Mouse (Mus musculus) layer of hippocampus, adult 11-12 months (tissue): ENCODE measurements around the gene Cdkal1.

Experiments
- DNase-seq: peaks from one replicate; pipeline ENCODE4 v3.0.0; 2022; ENCODE audit warnings: low spot score

Gene Cdkal1

DNA sequence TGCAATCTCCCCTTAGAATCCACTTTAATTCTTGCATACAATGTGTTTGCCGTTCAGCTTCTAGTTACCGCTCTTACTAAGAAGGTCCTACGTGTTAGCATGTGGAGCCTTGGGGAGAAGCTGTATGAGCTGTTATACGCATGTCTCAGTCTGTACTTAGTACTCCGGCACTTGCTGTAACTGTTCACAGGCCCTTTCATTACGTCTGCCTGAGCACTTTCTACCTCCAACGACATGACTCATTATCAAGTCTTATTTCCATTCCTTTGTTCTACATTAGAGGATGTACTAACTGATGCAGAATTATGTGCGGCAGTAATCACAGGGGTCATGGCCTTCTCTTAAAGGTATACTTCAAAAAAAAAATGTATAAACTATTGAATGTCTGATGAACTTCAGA lies 89.1 kb downstream of the Cdkal1 start:
- DNase-seq: no peak

DNA sequence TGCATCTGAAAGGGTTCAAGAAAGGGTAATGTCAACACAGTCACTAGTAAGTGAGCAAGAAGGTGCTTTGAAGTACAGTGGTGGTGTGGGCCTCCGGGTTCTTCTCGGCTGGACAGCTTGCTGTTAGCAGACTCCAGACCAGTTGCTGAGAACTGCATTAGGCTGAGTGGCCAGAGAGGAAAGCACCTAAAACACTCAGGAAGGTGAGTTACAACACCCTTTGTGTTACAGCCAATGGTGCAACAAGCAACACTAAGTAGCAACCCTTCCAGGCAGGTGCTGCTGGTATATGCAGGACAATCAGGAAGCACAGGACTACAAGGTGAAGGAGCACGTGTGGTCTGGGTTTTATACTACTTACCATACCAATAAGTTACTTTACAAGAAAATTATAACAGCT lies 90.2 kb downstream of the Cdkal1 start:
- DNase-seq: no peak

DNA sequence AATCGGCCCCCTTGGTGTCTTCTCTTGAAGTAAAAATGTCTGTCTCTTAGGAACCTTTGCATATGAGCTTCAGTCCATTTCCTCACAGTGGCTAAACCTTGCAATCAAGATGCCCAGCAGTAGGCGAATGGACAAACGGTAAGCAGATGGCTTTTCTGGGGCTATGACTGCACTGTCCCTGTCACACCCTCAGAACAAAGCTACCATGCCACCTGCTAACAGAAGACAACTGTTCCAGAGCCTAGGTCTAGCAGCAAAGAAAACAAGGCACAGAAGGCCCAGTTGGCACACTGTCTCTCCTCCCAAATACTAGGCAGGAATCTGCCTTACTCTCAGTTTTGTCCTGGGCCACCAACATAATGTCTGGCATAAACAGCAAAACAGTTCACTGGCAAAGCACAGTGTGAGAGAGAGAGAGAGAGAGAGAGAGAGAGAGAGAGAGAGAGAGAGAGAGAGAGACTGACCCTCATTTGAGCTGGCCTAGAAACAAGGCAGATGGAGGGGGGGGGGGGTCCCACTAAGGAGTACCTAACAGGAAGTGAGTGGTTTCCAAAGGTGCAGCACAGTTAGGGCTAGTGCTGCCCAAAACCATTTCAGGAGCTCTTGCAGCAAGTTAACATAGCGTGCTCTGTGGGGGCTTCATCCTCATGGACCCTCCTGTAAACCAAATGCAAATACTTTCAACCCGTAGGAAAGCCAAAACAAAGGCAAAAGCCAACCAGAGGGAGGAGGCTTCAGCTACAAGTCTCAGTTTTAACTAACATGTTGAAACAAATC lies 95.6 kb downstream of the Cdkal1 start:
- DNase-seq: peak; percentile 29

DNA sequence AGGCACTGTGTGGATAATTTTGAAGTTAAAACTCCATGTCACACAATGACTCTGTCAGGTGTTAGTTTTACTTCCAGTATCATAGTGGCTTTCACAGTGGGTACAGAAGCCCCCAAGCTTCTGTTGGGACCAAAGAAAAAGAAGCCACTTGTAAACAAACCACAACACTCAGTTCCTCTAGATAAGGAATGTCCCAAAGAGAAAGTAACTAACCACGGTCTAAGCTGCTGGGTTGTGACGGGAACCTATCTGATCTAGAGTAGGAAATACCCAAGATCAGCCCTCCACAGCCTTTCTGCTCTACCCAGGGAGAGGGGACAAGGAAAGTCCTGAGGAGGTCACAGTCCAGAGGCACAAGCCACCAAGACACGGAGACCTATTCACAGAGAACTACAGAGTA lies 99.4 kb downstream of the Cdkal1 start:
- DNase-seq: no peak

DNA sequence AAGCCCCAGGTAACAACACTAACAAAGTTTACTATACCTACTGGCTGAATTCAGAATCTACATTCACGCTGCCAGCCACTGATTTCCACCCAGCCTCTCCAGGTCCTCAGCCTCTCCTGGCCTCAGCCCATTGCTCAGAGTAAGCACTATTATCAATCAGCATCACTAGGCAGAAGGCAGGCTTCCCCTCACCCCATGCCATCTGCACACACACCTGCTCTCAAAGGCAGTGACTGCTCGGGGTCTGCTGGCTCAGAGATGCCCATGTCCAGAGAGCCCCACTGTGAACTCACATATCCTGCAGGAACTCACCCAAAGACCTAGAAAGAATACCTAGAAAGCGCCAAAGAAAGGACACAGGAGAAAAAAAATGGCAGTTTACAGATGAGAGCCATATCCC lies 102.2 kb downstream of the Cdkal1 start:
- no peak for DNase-seq

DNA sequence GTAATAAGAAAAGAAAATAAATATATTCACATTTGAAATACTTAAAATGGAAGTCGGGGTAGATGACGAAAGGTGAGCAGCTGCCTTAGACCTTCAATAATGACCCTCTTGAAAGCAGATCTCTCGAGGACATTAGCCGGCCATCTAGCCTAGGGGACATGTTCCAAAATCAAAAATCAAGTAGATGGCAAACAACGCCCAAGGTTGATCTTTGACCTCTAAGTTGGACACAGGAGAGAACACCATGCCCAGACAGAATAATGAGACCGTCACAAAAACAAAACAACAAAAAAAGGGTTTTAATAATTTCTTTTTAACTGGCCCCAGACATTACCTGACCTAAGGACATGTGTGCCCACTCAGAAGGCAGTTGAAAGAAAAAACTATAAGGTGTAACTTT lies 103.4 kb downstream of the Cdkal1 start:
- no peak for DNase-seq

DNA sequence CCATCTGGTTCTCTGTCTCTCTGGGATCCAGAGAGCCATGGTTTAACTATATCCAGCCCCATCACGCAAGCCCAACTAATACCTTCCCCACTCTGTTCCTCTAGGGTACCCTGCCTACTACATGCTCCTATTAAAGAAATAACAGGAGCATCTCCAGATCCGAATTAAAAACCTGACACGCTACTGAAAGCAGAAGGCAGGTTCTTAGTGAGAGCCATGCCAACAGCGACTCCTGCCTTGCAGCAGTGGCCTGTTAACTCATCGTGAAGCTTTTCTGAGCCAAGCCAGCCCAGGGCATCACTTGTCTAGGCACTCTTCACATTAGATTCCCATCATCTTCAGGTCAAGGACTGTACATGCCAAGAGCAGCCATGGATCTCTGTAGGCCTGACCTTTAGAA lies 104.3 kb downstream of the Cdkal1 start:
- no peak for DNase-seq

DNA sequence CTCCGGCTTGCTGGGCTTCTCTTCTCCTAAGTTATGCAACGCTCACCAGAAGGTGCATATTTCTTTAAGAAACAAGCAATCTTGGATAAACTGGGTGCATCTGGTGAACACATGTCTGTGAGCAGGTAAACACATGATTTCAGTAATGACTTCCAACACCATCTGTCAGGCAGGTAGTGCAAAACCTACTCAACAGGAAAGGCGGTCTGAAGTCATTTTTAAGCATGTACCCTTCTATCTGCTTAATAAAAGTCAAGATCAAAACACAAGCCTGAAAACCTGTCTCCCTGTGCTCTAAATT lies 108.2 kb downstream of the Cdkal1 start:
- no peak for DNase-seq

DNA sequence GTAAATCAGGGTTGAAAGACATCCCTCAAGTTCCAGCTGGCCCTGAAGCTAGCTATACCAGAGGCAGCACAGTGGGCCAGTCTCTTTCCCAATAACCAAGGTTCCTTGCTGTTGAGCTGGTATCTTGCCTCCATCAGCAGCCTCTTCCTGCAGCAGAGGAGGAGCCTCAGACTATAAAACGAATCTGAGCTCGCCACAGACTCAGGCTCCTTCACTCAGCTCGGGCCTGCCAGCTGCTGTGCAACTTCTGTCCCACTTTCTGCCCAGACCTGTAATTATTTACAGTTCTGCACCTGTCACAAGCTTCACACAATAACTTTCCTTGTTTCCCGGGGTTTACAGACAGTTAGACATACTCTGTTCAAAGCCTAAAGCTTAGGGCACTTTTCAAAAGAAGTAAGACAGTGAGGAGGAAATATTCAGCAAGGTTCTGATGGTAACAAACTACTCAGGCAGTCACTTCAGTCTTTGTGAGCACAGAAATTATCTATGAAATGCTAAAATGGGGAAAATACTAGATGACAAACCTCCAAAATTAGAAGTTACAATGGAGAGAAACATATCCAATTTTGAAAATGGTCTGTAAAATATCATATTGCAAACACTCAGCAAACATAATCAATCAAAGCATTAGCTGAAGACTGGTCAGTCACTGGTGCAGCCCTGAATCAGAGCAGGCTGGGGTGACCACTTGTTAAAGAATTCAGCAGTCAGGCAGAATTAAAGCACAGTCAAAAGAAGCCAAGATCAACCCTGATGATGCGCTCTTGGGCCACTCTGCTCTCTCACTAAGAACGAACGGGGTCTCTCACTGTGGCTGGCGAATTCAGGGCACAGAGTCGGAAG lies 108.8 kb downstream of the Cdkal1 start:
- no peak for DNase-seq

DNA sequence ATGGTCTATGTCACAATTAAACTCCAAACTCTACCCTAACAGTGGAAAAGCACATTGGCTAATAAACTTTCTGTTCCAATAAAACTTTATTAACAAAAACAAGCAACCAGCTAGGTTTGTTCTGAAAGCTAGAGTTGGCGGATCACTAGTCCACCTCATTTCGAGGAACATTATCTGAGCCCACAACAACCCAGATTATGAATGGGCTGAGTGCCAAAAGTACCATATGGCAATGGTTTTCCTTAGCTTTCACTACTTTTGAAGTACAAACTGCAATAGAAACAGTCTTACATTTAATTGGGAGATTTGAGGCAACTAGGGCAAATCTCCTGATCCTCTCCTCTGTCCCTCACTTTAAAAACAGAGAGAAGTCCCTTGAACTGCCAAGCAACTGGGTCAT lies 110.4 kb downstream of the Cdkal1 start:
- no peak for DNase-seq

DNA sequence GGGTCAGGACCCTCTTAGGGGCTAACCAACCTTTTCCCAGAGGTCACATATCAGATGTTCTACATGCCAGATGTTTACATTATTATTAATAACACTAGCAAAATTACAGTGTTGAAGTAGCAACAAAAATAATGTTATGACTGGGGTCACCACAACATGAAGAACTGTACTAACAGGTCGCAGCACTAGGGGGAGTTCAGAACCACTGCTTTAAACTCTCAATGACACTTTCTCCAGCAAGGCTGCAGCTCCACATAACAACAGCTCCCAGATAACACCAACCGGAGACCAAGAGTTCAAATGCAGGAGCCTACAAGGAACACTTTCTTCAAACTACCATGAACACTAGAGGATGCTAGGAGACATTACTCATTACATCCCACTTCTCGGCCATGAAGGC lies 111.3 kb downstream of the Cdkal1 start:
- DNase-seq: no peak

DNA sequence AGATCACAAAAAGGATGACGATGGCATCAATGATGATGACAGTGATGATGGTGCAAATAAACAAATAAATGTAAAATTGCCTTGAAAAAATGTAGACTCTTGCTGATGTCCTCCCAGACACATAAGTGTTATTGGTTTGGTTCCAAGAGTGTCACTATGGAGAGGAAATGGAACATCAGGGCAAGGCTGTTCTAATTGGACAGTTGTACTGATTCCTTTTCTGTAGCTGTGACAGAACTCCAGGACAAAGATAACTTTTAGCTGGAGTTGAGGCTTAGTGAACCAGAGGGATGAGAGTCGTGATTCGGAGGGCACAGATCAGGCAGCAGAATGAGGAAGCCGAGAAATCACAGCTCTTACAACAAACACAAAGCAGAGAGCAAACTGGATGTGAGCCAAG lies 111.7 kb downstream of the Cdkal1 start:
- no peak for DNase-seq

DNA sequence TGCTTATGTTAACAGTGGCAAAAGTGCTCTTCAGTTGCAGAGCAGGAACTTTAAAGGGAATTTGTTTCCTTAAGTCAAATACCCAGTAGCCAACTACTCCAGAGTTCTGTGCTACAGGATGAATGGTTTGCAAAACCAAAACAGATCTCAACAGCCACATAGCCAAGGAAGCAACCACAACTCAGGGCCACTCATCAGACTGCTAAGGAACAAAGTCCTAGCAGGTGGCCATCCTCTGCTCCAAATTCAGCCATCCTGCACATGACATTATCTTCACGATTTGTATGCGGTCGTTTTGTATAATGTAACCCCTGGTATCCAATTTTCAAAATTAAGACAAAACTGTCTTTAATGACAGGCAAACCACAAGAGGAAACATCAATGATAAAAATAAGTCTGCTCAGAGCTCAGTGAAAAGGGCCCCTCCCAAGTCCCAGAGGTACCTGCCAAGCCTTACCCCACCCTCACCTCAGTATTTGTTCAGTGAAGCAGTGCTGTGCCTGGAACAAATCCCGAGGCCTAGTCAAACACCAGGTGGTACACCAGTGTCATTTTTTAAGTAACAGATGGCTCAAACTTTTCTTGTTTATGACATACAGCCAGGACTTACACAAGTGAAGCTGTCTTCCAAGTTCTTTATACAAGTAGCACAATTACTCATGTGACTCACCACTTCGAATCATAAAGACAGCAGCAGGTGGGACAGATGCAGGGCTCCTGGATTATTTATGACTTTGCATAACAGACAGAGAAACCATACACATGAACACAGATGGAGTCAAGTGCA lies 117.6 kb downstream of the Cdkal1 start:
- peak; percentile 41 for DNase-seq

DNA sequence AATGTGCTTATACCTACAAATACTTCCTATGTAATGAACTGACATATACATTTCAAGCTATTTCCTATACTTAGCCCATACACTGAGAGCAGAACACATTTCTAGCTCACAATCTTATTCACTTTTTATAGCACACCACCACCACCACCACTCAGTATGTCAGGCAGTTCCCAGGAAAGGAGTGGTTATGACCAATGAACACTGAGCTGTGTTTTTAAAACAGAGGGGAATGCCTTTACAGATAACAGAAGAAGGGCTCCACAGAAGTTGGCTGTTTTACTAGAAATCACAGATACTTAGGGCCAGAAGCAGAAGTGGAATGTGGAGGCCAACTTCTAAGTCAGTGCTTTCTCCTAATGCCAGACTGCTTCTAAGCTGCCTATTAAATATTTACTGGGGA lies 121.0 kb downstream of the Cdkal1 start:
- no peak for DNase-seq

DNA sequence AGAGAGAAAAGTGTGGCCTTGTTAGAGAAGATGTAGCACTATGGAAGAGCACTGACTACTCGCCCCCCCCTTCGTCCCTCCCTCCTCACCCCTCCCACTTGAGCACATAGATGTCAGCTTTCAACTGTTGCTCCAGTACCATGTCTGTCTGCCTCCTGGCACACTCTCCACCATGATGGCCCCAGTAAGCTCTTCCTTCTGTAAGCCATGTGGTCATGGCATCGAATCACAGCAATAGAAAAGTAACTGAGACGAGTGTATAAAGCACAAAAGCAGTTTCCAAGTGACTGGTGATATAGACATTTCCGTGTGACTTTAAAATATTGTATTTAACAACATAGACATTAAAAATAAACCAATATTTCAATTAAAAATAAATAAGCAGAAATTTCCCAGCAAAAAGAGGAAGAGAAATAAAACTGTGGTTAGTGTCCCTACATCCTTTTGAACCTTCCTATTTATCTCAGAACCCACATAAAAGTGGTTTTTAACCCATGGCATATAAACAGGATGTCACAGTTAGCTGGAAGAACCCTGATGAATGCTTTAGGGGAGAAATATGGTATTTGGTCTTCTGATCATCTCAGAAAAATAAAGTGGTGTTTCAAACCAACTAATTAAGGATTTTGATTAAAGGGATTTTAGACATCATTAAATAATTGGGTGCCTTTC lies 129.2 kb downstream of the Cdkal1 start:
- DNase-seq: no peak

DNA sequence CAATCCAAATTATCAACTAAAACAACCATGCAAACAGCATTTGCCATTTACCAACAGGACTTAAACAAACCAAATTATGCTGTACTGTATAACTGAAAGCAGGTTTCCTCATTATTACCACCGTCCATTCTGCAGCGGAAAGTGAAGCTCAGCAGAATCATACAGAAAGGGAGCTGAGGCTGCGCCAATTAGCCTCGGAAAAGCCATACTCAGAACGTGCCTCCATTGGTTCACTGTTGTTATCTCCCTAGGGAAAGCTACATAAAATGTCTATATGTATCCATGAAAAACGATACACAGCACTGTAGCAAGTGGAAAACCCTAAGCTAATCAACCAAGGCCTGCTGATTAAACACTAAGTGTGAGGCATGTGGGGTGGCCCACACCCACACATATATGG lies 130.6 kb downstream of the Cdkal1 start:
- no peak for DNase-seq

DNA sequence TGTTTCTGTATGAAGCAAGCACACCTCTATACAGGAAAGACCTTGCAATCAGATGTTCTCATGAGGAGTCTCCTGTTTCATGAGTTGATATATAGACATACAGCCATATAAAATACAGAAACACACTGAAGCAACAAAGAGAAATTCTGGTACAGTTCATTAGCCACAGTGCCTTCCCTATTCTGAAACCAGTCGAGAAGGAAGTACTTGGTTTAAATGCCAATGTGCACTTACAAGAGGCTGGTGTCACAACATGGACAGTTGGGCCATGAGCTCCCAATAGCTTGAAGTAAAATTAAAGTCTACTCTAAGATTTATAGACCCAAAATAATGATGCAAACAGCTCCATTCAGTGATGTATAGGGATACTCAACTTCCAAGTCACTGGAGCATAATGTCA lies 132.3 kb downstream of the Cdkal1 start:
- DNase-seq: no peak

DNA sequence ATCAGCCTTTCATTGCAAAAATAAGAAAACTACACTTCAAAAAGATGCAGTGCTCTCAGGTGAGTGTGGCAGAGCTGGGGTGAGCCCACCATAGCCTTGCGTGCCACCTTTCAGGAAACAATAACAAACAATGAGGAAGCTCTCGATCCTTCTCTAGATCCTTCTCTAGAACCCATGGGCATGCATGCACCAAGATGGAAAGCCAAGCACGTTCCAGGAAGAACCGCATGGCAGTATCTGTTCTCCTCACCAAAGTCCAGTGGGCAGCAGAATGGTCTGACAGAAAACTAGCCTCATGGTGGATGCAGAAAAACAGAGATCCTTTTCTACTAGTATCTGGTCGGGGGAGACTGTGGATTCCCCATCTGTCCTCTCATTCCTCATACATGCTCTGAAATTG lies 134.3 kb downstream of the Cdkal1 start:
- no peak for DNase-seq

DNA sequence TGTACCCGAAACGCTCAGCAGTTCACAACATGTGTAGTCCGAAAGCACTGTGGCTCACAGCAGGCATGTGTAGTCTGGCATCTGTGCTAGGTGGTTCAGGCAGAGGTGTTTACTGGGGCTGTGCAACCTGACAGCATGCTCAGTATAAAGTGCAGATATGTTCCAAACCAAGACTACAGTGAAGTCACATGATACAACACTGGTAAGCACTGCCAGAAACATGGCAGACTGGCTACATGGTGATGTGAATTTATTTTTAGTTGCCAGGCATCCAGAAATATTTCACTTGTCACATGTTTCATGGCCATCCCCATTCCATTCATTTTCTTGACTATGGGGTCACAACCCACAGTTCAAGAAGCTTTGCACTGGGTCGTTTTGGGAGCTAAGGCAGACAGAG lies 138.9 kb downstream of the Cdkal1 start:
- no peak for DNase-seq

DNA sequence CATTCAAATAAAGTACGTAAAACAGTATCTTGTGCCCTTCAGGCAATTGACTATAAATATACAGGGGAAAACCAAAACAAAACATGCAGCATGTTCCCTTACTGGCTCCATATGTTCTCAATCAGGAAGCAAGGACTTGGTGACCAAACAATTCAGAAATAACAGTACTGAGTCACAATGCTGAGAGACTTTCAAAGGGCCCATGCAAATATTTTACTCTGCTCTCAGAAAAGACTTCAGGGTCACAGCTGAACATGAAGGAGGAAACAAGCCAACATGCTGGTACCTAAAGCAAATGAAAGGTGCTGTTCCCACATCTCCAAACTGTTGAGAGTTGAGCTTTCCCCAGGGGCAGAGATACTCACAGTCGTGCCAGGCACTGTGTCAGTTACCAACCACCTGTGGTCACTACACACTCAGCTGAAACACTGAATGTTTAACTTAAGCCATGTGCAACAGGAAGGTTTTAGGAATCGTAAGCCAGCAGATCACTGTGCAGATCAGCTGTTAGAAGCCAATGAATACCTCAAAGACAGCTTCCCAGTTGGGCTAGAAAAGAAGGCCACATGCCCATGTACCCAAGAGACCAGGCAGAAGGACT lies 140.1 kb downstream of the Cdkal1 start:
- DNase-seq: no peak

DNA sequence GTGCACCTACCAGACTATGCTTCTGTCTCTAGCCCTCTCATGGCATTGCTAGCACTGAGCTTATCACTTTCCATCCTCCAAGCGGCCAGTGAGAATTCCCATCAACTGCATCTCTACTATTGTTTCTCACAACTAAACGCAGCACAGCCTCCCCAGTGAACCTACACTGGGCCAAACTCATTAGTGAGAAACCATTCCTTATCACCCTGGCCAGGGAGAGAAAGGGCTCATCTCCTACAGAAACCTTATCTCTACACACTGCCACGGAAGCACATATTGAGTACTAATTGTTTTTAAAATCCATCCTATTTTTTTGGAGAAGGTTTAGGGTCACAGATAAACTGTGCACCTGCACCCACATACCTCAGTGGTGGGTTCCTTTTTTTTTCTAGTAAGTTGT lies 147.9 kb downstream of the Cdkal1 start:
- DNase-seq: no peak

DNA sequence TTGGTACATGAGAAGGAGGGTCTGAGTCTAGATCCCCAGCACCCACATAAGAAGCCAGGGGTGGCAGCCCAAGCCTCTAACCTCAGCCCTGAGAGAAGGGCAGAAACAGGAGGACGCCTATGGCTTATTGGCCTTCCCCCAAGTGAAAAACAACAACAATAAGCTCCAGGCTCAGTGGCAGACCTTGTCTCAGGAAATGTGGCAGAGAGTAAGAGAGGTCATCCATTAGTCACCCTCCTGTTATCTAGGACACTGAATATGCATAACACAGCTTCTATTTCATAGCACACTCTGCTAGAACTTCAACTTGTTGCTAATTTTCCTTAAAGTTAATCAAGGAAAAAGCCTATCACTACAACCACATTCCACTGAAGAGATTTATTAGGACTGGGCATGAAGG lies 154.1 kb downstream of the Cdkal1 start:
- DNase-seq: no peak
